Mouse (Mus musculus): Measurements from ENCODE around the gene Fbxl8. TPM values are rescaled to one million over a fixed set of nuclear protein-coding genes. Genes with fewer than 3 reads are reported as not detected.

The Fbxl8 gene
- total RNA-seq, 2 experiments from 2014 or later, result 1.3 TPM

GRCm38 (mm10) chr8:105315073-105315769 is 50.8 kb downstream of the Fbxl8 start:
- no peak for DNase-seq
- intact Hi-C loops (cut with DNase I; ENCODE audit: low total_unique reads), result no loop called here

DNA sequence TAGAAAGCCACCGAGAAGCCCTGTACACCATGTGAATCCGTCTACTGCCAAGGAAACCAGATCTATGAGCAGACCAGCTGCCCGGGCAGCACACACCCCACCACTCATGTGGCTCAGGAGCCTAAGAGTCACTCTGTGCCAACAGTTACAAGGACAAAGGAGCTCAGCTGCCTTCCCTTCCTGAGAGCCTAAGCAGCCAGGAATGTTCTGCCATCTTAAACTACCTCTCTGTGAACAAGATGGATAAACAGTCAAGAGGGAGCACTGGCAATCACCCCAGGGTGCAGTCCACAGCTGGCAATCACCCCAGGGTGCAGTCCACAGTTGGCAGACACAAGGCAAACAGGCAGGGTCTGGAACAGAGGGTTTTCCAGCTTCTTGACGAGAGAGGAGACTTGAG is 53.5 kb downstream of the Fbxl8 start:
- no peak for DNase-seq
- intact Hi-C loops (cut with DNase I; ENCODE audit: low total_unique reads), result no loop called here

GRCm38 (mm10) chr8:105318662-105319190 is 54.3 kb downstream of the Fbxl8 start:
- intact Hi-C loops (cut with DNase I; ENCODE audit: low total_unique reads), result no loop called here
- DNase-seq, result no peak

Small RNAs within 50 kb of the gene (microRNA-seq; reads per million reads assigned to microRNA genes)
- gene Gm27320, result 0 reads per million in 2 experiments
- 609 to 687 reads per million in 2 experiments for gene Mir328

Other genes with a start within 250 kb of the Fbxl8 start
- gene Ces3a, start 216.0 kb upstream of the Fbxl8 start, total RNA-seq (2021), result not detected
- not detected for gene Ces3b, start 180.9 kb upstream of the Fbxl8 start, total RNA-seq (2021)
- not detected for gene Ces4a, start 132.8 kb upstream of the Fbxl8 start, total RNA-seq (2021)
- 10 to 100 TPM; 37.2 TPM for gene Cbfb, start 94.0 kb upstream of the Fbxl8 start, total RNA-seq (2021)
- gene D230025D16Rik, start 39.5 kb upstream of the Fbxl8 start, total RNA-seq (2021), result 10 to 100 TPM; 14.6 to 18.7 TPM
- gene B3gnt9, start 9.5 kb upstream of the Fbxl8 start, total RNA-seq (2021), result 1 to 10 TPM; 5.1 to 6.1 TPM
- gene Tradd, start within 50 bp of the Fbxl8 start, total RNA-seq (2021), result 1 to 10 TPM; 2.8 to 3.9 TPM
- gene Hsf4, start 5.2 kb downstream of the Fbxl8 start, total RNA-seq (2021), result 1 to 10 TPM in 1 of 2 experiments, under 1 TPM in 1; 0.95 to 1.4 TPM
- gene Nol3, start 11.5 kb downstream of the Fbxl8 start, total RNA-seq (2021), result 10 to 100 TPM; 24.1 to 27.3 TPM
- gene 4931428F04Rik, start 25.2 kb downstream of the Fbxl8 start, total RNA-seq (2021), result 1 to 10 TPM in 1 of 2 experiments, under 1 TPM in 1; 0.84 to 1.3 TPM
- gene Exoc3l, start 31.5 kb downstream of the Fbxl8 start, total RNA-seq (2021), result 1 to 10 TPM; 3.4 to 3.7 TPM
- 10 to 100 TPM; 15.4 to 17.2 TPM for gene E2f4, start 33.0 kb downstream of the Fbxl8 start, total RNA-seq (2021)
- under 1 TPM; 0.40 to 0.45 TPM for gene Elmo3, start 41.0 kb downstream of the Fbxl8 start, total RNA-seq (2021)
- 1 to 10 TPM in 1 of 2 experiments, under 1 TPM in 1; 0.76 to 1.6 TPM for gene Lrrc29, start 61.6 kb downstream of the Fbxl8 start, total RNA-seq (2021)
- 10 to 100 TPM; 20.6 to 21.5 TPM for gene Tmem208, start 61.7 kb downstream of the Fbxl8 start, total RNA-seq (2021)
- 10 to 100 TPM; 12.1 to 15.6 TPM for gene Fhod1, start 83.3 kb downstream of the Fbxl8 start, total RNA-seq (2021)
- gene Slc9a5, start 84.2 kb downstream of the Fbxl8 start, total RNA-seq (2021), result 1 to 10 TPM in 1 of 2 experiments, under 1 TPM in 1; 0.84 to 1.0 TPM
- gene Plekhg4, start 108.6 kb downstream of the Fbxl8 start, total RNA-seq (2021), result under 1 TPM; 0.07 to 0.08 TPM
- under 1 TPM in 1 of 2 experiments, not detected in 1; 0.21 TPM for gene Kctd19, start 148.9 kb downstream of the Fbxl8 start, total RNA-seq (2021)
- gene Lrrc36, start 148.9 kb downstream of the Fbxl8 start, total RNA-seq (2021), result under 1 TPM; 0.53 to 0.97 TPM
- 100 to 1,000 TPM; 191 to 254 TPM for gene Tppp3, start 206.9 kb downstream of the Fbxl8 start, total RNA-seq (2021)
- gene Zdhhc1, start 232.3 kb downstream of the Fbxl8 start, total RNA-seq (2021), result 10 to 100 TPM; 10.1 to 11.2 TPM

Measured in gastrocnemius, postnatal 14 days (tissue).